Mouse (Mus musculus) 3134 (cell line): ENCODE results near the gene Calm4.

Experiments used
- DNase-seq: peaks from one replicate; pipeline ENCODE4 v3.0.0-alpha.2; 2011; ENCODE audit warnings: low spot score; ENCODE audit not compliant: insufficient read length; ENCODE audit errors: extremely low read depth

Calm4 gene

DNA sequence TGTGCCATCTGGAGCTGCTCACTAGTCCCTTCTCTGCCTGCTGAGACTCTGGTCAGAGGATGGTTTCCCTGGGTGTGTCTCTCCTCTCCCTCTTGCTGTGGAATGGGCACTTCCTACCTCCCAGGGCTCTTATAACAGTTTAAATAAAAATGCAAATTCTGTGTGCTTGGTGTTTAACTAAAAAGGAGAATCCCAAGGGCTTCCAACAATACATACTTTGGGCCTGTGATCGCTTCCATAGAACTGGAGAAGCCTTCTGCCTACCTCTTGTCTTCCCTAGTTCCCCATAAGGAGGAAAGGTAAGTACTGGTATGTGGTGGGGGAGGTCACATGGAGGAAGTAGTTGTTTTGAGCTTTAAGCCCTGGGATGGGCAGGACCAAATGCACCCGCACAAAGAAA lies 17.3 kb downstream of the Calm4 start:
- no peak for DNase-seq

GRCm38 (mm10) chr13:3856252-3856651 lies 18.7 kb downstream of the Calm4 start:
- DNase-seq = no peak

DNA sequence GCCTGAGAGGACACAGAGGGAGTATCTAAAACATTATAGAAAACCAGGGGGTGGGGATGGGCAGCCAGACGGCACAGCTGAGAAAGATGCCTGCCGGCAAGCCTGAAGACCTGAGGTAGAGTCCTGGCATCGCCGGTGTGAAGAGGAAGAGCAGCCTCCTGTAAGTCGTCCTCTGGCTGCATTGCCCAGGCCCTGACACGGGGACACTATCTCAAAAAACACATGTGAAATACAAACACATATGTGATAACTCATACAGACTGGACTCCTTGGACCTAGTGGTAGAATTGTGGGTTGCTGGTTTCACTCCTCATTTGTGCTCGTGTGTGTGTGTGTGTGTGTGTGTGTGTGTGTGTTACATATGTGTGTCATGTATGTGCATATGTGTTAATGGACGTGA lies 23.7 kb downstream of the Calm4 start:
- DNase-seq = no peak

GRCm38 (mm10) chr13:3862325-3862724 lies 24.8 kb downstream of the Calm4 start:
- no peak for DNase-seq

- DNase-seq = no peak
Measured at GRCm38 (mm10) chr13:3862922-3863580, 25.5 kb downstream of the Calm4 start.

DNA sequence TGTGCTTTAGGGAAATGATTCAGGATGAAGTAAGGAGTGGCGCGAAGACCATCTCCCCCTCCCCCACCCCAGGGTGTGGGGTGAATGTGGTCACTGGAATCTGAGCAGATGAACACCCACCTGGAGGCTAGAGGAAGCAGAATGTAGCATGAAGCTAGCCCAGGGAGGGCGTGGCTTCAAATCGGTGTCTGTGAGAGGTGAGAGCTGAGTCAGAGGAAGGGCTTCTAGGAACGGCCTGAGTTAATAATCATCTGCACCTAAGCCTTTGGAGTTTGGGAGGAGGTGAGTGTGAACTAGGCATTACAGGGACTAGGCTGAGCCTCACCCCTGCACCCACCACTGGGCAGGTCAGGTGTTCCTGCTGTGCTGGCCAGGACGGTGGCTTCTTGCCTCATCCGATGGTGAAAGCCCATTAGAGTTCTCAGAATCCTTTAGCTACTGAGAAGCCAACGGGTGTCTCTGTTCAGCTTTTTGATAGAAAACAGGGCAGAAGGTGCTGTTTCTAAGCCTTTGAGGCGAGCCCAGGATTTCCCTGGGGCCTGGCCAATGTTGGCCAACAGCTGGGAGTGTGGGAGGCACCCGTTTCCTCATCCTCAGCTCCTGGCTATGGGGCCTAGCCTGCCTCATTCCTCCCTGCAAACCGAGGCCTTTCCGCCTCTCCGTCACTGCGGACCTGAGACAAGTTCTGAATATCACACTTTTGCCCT lies 28.2 kb downstream of the Calm4 start:
- no peak for DNase-seq

DNA sequence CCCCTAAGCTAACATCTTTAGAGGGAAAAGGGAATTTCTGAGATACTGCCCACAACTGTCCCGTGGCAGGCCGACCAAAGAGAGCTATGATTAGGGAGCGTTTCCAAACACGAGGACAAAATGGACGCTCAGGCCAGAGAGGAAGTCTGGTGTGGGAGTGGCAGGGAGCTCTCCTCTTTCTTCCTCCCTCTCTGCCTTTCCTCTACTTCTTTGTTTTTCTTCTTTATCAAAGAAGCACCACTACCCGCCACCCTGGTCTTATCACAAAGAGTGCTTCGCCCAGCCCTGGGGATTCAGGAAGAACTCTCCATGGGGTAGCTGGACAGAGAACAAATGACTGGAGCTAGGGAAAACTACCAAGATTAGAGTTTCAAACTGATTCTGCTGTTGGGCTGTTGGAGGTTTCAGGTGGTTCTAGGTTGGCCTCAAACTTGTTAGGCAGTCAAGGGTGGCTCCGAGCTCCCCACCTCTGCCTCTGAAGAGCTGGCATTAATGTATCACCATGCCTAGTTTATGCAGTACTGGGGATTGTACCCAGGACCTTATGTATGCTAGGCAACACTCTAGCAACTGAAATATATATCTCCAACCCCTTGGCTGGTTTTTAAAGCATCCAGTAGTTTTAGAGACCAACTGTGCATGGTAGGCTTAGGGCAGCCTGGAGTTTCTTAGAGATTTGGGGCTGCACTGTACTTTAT lies 28.9 kb downstream of the Calm4 start:
- DNase-seq = no peak

DNA sequence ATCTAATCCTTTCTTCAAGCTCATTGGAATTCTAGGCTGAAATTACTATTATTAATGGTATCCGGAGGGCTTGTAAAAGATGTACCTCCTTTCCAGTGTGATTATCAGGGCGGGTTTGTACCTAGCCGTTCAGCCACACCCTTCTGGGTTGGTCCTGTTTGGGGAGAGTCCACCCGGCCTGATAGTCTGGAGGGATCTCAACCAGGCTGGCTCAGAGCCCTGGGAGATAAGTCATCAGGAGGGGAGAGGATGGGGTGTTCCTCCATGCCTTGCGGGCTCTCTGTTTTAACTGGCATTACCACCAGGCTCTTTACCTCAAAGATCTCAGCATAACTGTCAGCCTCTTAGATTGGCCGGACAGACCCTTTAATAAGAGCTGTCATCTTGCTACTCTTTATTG lies 29.6 kb downstream of the Calm4 start:
- DNase-seq = no peak

DNA sequence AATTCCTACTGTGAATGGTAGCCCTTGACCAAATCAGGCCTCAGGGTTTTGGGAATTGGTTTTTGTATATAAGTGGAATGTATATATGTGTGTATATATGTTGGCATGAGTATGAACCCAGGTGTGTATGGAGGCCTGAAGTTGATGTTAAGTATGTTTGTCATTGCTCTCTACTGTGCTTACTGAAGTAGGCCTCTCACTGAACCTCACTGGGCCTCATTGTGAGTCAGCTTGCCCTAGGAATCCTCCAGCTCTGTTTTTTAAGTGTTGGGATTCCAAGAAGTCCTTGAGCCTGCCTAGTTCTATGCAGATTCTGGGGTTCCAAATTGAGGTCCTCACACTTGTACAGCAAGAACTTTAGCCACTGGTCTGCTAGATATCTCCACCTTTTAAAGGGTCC lies 32.3 kb downstream of the Calm4 start:
- no peak for DNase-seq

GRCm38 (mm10) chr13:3872832-3873231 lies 35.3 kb downstream of the Calm4 start:
- DNase-seq = no peak

- DNase-seq = no peak
Measured at GRCm38 (mm10) chr13:3876448-3876847, 38.9 kb downstream of the Calm4 start.

GRCm38 (mm10) chr13:3877185-3877584 lies 39.6 kb downstream of the Calm4 start:
- no peak for DNase-seq

GRCm38 (mm10) chr13:3877679-3878220 lies 40.2 kb downstream of the Calm4 start:
- DNase-seq = no peak

DNA sequence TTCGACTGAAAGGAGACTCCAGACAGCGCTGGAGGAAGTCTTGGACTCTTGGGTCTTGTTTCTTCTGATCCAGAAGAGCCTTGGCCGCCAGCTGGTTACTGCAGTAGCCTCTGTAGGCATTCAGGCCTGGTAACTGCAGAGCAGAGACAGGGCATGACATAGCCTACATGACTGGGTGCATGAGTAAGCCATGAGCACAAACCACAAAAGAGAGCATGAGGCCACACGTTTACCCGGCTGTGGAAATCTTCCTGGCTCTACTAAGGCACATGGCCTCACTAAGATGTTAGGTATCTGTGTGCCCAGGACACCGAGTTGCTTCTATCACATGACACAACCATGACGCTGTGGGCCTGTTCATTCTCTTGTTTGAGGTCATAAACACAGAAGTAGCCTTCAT lies 49.1 kb downstream of the Calm4 start:
- peak; percentile 30 for DNase-seq
